Comparison of ENCODE assay signal across 16 mouse cellular contexts in genomic region chr12:100626273-100626990, GRCm38 (mm10).
DNase-seq lines count a peak whose midpoint lies in the region; ATAC-seq and TF ChIP-seq lines count a peak whose summit lies in the region.
"Had no signal": no experiment of that assay in that cellular context is flagged by ENCODE, and none has a peak within 500 bp of the region (broad histone marks: within the 10 kb centered on the region; RNA-seq: fewer than 3 reads in every experiment).

No protein-coding gene starts in this region.

- ATAC-seq in neutrophil, adult 5-6 weeks (ENCODE audit: extremely low read depth, insufficient number of reproducible peaks, low FRiP score, poor library complexity, severe bottlenecking) = peak; percentile 73
- ATAC-seq in cerebellum, adult (ENCODE audit: insufficient number of reproducible peaks, low FRiP score, low TSS enrichment) = no peak
- ATAC-seq: forebrain, embryonic 15.5 days; intestine, embryonic 15.5 days had no signal

- peak overlapping the region; percentile 32 for H3K4me3 ChIP-seq in gastrocnemius, adult 2 months
- H3K4me3 ChIP-seq in lung, adult 2 months (replicated peaks; ENCODE audit: extremely low read depth, low read depth, low read length) = peak overlapping the region; percentile 17
- H3K4me3 ChIP-seq: forebrain, embryonic 15.5 days; intestine, embryonic 15.5 days; layer of hippocampus, adult 2 months; midbrain, embryonic 10.5 days; neural tube, embryonic 13.5 days had no signal

- no peak for TF ChIP-seq CTCF in gastrocnemius, adult 2 months (IDR thresholded peaks at IDR 0.05)
- no peak for TF ChIP-seq CTCF in lung, adult 2 months (IDR thresholded peaks at IDR 0.05; ENCODE audit: insufficient read depth, low read length)

- H3K27ac ChIP-seq in gastrocnemius, adult 2 months = peak overlapping the region; percentile 35
- H3K27ac ChIP-seq: forebrain, embryonic 15.5 days; intestine, embryonic 15.5 days; layer of hippocampus, adult 2 months; midbrain, embryonic 10.5 days; neural tube, embryonic 13.5 days had no signal

- WGBS in lung, adult 2 months = 31% methylated on average over 4 of the region's 4 CpGs

- peak; percentile 20 for DNase-seq in gastrocnemius, adult 2 months
- DNase-seq in gastrocnemius, adult 8-10 months (ENCODE audit: low spot score in 2 of 2) = no peak
- DNase-seq in lung, adult 18-20 months = peak; percentile 27 to 43
- DNase-seq in lung, postnatal 14 days = no peak
- DNase-seq in lung, adult 2 months = no peak
- no peak for DNase-seq in thymus, postnatal 4 days
- DNase-seq: adrenal gland, postnatal 14 days; cerebellum, adult 11-12 months; left cerebral cortex, postnatal 4 days had no signal

- intact Hi-C loops in gastrocnemius, adult 2 months (cut with DNase I) = no loop called here

- no peaks in the 10 kb centered on the region; the same call in 1 of the 2 replicates for H3K4me1 ChIP-seq in lung, adult 2 months (ENCODE audit: control insufficient read depth, insufficient read depth, low read length)
- H3K4me1 ChIP-seq: forebrain, embryonic 15.5 days; intestine, embryonic 15.5 days; midbrain, embryonic 10.5 days; neural tube, embryonic 13.5 days had no signal

- no peak for TF ChIP-seq POLR2A in lung, adult 2 months (IDR thresholded peaks at IDR 0.05; ENCODE audit: borderline replicate concordance, extremely low read depth, low read depth, low read length)

Comparison
In these comparisons a context has a peak if more than half of its experiments do, and no peak if none do; other contexts are left out.
1. DNase-seq: peak in gastrocnemius, adult 2 months (single experiment) and lung, adult 18-20 months (2 of 2); none in gastrocnemius, adult 8-10 months (0 of 2), lung, postnatal 14 days (single experiment), lung, adult 2 months (single experiment) and thymus, postnatal 4 days (single experiment).